Mouse (Mus musculus): ENCODE data around the gene Sec61b. TPM values are rescaled to one million over a fixed set of nuclear protein-coding genes. Genes with fewer than 3 reads are reported as not detected.

The Sec61b gene
- polyA plus RNA-seq (2016; fragmentation: Nextera tagmentation; extraction: Ambion mirVana), result 339 and 378 TPM in 2 replicates

DNA sequence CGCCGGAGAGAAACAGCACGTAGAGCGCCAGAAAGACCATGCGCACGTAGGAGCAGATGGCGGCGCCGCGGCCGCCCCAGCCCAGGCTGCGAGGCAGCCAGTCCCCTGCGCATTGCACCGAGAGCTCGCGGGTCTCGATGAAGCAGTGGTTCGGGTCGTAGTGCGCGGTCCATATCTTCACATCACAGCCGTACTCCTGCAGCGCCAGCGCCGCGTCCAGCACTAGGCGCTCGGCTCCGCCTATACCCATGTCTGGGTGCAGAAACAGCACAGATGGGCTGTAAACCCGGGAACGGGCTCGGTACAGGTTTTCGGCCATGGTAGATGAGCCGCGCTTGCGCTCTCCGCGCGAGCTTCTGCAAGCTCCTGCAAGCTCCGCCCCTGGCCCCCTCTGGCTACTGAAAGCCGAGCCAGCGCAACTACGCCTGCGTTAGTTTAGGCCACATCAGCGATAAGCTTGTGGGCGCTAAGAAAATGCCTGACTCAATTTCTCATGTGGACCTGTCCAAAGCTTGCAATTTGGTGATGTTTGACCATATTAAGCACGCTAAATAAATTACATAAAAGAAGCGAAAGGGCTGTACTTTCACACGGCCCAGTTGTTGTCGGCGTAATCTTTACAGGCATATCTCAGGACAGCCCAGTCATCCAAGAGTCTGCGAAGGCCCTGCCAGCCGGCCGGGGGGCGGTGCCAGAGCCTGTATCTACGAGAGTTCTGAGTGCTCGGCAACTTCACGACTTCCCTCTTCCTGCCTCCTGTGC, at the start of gene Sec61b, which contains the start of gene Alg2:
Sec61b (plus strand) TSS at position 691 of the 762 bp plus-strand sequence.
Alg2 (minus strand) TSS at position 366 of the 762 bp plus-strand sequence.
- Histone ChIP-seq H3K9me3 (replicated peaks) (0 out of 2 replicates have a peak, but pooled peaks cover 3% of the 10 kb centered on the region), H3K4me3 (peak within 1 kb of the TSS; percentile 82), H3K27me3 (ENCODE audit: low read depth, poor library complexity, severe bottlenecking) (no peaks in the 10 kb centered on the region), H3K4me1 (peaks cover 17% of the 10 kb centered on the region), H3K36me3 (peaks cover 65% of the 10 kb centered on the region), H3K27ac (replicated peaks) (peak within 1 kb of the TSS; percentile 94)
- WGBS, result 0% methylated on average over 58 of the region's 58 CpGs
- DNase-seq (ENCODE audit: low spot score), result peak; percentile 96

DNA sequence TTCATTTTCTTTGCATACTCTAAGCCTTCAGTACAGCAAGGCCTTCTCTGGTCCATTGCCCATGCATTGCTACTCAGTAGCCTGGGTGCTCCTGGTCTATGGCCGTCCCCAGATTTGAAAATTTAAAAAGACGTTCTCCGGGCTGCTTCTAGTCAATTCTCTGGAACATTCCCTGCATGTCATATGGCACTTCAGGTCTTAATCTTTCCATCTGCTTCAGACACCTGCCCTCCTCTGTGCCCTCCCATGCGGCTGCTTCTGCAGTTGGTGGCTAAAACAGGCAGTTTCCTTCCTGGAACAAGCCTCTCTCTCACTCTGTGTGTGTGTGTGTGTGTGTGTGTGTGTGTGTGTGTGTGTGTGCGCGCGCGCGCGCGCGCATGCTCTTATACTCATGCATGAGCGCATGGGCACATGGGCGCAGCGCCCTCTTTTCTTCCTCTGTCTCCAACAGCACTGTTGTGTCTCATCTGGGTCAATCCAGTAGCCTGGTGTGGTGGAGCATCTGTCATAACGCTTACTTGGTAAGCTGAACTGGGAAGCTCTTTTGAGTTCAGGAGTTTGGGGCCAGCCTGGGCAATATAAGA, 49.1 kb upstream of the Sec61b start:
- peaks cover 6% of the 10 kb centered on the region; the same call in 1 of the 2 replicates for H3K27me3 ChIP-seq (ENCODE audit: low read depth, poor library complexity, severe bottlenecking)
- no peaks in the 10 kb centered on the region for H3K9me3 ChIP-seq (replicated peaks)
- no peak overlapping the region for H3K27ac ChIP-seq (replicated peaks)
- WGBS, result 94% methylated on average over 16 of the region's 16 CpGs
- no peak for DNase-seq (ENCODE audit: low spot score)
- no peaks in the 10 kb centered on the region for H3K36me3 ChIP-seq
- H3K4me1 ChIP-seq, result peaks cover 24% of the 10 kb centered on the region
- no peak overlapping the region for H3K4me3 ChIP-seq

DNA sequence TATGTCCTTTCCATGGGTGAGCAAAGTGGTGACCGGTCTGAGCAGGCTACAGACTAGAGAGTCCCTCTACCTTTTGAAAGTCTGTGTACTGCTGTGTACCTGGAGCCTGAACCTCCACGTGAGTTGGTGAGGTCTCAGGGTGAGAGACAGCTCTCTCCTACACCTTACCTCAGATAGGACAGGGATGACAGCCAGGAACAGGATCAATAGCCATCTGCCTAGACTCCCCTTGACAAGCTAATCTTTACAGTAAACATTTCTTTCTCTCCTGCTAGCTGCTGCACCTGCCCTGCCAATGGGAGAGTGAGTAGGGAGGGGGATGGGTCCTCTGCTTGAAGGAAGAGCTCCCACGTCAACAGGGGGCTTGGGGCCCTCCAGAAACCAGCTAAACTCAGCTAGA, 46.9 kb upstream of the Sec61b start:
- peaks cover 9% of the 10 kb centered on the region for H3K4me1 ChIP-seq
- no peaks in the 10 kb centered on the region for H3K9me3 ChIP-seq (replicated peaks)
- H3K27ac ChIP-seq (replicated peaks), result no peak overlapping the region
- 67% methylated on average over 3 of the region's 3 CpGs for WGBS
- DNase-seq (ENCODE audit: low spot score), result no peak
- no peaks in the 10 kb centered on the region for H3K36me3 ChIP-seq
- no peak overlapping the region for H3K4me3 ChIP-seq
- peaks cover 2% of the 10 kb centered on the region; the same call in 1 of the 2 replicates for H3K27me3 ChIP-seq (ENCODE audit: low read depth, poor library complexity, severe bottlenecking)

- H3K27me3 ChIP-seq (ENCODE audit: low read depth, poor library complexity, severe bottlenecking), result no peaks in the 10 kb centered on the region
Observed at GRCm38 (mm10) chr4:47430557-47430956, 43.9 kb upstream of the Sec61b start.

DNA sequence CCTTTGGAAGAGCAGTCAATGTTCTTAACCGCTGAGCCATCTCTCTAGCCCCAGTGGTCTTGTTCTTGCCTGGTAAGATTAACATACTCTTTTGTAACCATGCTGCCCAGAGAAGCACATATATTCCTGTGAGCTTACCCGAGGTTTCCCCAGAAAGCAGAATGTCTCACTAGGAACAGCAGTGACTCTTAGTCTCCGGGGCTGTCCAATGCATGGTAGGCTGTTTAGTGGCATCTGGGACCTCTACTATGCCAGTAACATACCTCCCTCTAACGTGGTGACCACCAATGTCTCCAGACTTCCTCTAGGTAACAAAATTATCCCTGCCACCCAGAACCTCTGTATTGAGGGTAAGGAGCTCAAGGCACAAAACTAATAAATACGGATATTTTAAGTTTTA, 43.4 kb upstream of the Sec61b start:
- Histone ChIP-seq H3K27me3 (ENCODE audit: low read depth, poor library complexity, severe bottlenecking) (peaks cover 4% of the 10 kb centered on the region), H3K27ac (replicated peaks) (no peak overlapping the region), H3K36me3 (no peaks in the 10 kb centered on the region), H3K4me1 (peaks cover 17% of the 10 kb centered on the region), H3K4me3 (no peak overlapping the region), H3K9me3 (replicated peaks) (no peaks in the 10 kb centered on the region)
- no peak for DNase-seq (ENCODE audit: low spot score)
- 88% methylated on average over 5 of the region's 5 CpGs for WGBS

More at GRCm38 (mm10) chr4:47430557-47430956, 43.9 kb upstream of the Sec61b start:
- WGBS, result 84% methylated on average over 6 of the region's 6 CpGs
- Histone ChIP-seq H3K27ac (replicated peaks) (no peak overlapping the region), H3K36me3 (no peaks in the 10 kb centered on the region), H3K4me3 (no peak overlapping the region), H3K4me1 (peaks cover 15% of the 10 kb centered on the region), H3K9me3 (replicated peaks) (no peaks in the 10 kb centered on the region)
- no peak for DNase-seq (ENCODE audit: low spot score)

GRCm38 (mm10) chr4:47432766-47433165, 41.7 kb upstream of the Sec61b start:
- H3K9me3 ChIP-seq (replicated peaks), result no peaks in the 10 kb centered on the region
- H3K27ac ChIP-seq (replicated peaks), result no peak overlapping the region
- 90% methylated on average over 7 of the region's 7 CpGs for WGBS
- H3K27me3 ChIP-seq (ENCODE audit: low read depth, poor library complexity, severe bottlenecking), result peaks cover 17% of the 10 kb centered on the region
- no peak for DNase-seq (ENCODE audit: low spot score)
- H3K4me1 ChIP-seq, result peaks cover 28% of the 10 kb centered on the region
- H3K36me3 ChIP-seq, result no peaks in the 10 kb centered on the region
- no peak overlapping the region for H3K4me3 ChIP-seq

- peaks cover 20% of the 10 kb centered on the region for H3K27me3 ChIP-seq (ENCODE audit: low read depth, poor library complexity, severe bottlenecking)
- H3K4me3 ChIP-seq, result no peak overlapping the region
- no peaks in the 10 kb centered on the region for H3K9me3 ChIP-seq (replicated peaks)
- no peak for DNase-seq (ENCODE audit: low spot score)
- peaks cover 31% of the 10 kb centered on the region for H3K4me1 ChIP-seq
- H3K36me3 ChIP-seq, result no peaks in the 10 kb centered on the region
- 0 out of 2 replicates have a peak overlapping the region, but pooled peaks have one; percentile 6 for H3K27ac ChIP-seq (replicated peaks)
- 79% methylated on average over 12 of the region's 12 CpGs for WGBS
Observed at GRCm38 (mm10) chr4:47435131-47435530, 39.3 kb upstream of the Sec61b start.

DNA sequence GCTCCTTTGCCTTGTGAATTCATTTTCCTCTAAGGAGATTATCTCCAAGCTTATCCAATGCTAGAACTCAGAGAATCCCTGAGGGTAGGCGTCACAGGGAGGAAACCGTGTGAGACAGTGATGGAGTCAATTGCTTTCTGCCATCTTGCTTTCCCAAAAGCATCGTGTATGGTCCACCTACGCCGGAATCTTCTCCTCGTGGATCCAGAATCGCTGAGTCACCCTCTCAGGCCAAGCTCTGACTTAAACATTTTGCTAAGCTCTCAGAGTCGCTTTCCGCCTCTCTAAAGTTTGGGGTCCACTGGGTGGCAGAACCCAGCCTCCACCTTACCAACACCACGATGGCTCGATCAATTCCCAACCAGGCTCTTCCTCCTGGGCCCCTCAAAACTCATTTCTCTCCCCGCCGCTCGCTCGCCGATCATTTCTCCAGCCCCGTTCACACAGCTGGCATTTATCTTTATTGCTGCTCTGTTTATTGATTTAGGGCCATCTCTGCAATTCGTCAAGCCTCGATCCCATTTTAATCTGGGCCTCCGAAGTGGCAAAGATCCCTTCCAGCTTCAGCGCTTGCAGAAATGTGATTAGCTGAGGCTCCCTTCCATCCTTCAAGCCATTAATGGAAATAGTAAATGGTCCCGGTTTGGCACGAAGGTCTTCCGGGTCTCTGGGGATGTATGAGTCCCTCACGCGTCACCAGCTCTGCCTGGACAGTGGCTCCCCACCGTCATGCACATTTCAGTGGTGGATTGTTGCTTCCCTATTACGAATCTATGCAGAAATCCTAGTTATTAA, 38.7 kb upstream of the Sec61b start:
- H3K4me3 ChIP-seq, result no peak overlapping the region
- 84% methylated on average over 28 of the region's 28 CpGs for WGBS
- peaks cover 20% of the 10 kb centered on the region for H3K27me3 ChIP-seq (ENCODE audit: low read depth, poor library complexity, severe bottlenecking)
- peak; percentile 11 for DNase-seq (ENCODE audit: low spot score)
- H3K27ac ChIP-seq (replicated peaks), result no peak overlapping the region
- H3K36me3 ChIP-seq, result no peaks in the 10 kb centered on the region
- H3K4me1 ChIP-seq, result peaks cover 31% of the 10 kb centered on the region
- H3K9me3 ChIP-seq (replicated peaks), result no peaks in the 10 kb centered on the region

DNA sequence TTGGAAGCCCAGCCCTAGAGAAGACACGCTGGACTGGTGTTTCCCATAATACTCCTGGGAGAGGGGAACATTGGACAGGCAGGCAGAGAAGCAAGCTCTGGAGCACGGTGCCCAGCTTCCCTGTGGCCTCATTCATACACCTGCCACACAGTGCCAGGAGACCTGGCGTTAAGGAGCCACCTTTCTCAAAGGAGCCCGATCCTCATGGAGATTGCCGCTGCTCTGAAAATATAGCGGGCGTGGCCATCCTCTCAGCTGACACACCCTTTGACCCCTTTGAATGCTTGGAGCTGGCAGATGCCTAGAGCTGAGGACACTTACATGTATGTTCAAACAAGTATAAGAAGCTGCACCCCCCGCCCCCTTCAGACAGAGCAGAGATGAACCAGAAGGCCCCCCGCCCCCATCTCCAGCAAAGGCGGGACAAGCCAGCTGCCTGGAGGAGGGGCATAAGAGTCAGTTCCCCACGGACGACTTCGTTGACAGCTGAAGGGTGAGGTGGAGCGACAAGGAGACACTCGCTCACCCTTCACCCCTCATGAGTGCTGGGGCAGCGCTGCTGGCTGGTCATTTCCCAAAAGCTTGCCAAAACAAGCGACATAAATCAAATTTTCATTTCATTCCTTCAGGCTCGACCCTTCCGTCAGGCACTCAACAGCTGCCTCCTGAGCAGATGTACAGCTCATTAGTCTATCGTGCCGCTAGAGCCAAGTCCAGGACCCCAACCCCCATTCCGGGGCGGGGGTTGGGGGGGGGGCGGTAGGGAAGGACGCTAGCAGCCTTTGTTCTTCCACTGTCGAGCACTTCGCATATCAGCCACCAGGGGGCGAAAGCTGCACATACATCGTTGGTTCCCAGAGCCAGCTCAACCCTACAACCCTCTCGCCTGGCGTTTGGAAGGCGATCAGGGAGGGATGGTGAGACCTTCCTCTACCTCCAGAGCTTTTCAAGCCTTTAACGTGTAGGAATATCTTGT, 36.8 kb upstream of the Sec61b start:
- Histone ChIP-seq H3K27me3 (ENCODE audit: low read depth, poor library complexity, severe bottlenecking) (peaks cover 20% of the 10 kb centered on the region), H3K9me3 (replicated peaks) (no peaks in the 10 kb centered on the region), H3K36me3 (no peaks in the 10 kb centered on the region), H3K27ac (replicated peaks) (peak overlapping the region; percentile 92), H3K4me3 (peak overlapping the region; percentile 68), H3K4me1 (peaks cover 31% of the 10 kb centered on the region)
- peak; percentile 90 for DNase-seq (ENCODE audit: low spot score)
- WGBS, result under 1% methylated on average over 33 of the region's 33 CpGs

DNA sequence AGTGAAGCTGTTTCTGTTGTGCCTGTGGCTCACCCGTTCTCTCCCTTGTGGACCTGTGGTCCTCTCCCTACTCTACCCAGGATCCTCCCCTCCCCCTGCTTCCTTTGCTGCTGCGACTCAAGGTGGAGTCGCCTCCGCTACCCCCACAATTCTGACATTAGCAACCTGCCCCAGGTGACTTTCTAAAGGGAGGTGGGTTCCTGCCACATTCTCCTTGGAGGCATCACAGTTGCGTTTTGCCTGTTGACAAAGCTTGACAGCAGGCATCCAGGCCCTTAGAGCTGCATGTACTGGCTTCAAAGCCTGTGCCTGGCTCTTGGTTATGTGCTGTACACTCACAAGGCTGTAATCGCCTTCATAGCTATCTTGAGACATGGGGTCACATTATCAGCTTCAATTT, 35.5 kb upstream of the Sec61b start:
- peaks cover 20% of the 10 kb centered on the region for H3K27me3 ChIP-seq (ENCODE audit: low read depth, poor library complexity, severe bottlenecking)
- no peak overlapping the region for H3K4me3 ChIP-seq
- peak; percentile 9 for DNase-seq (ENCODE audit: low spot score)
- H3K36me3 ChIP-seq, result no peaks in the 10 kb centered on the region
- peaks cover 27% of the 10 kb centered on the region for H3K4me1 ChIP-seq
- 81% methylated on average over 6 of the region's 6 CpGs for WGBS
- no peak overlapping the region for H3K27ac ChIP-seq (replicated peaks)
- H3K9me3 ChIP-seq (replicated peaks), result no peaks in the 10 kb centered on the region

- no peak overlapping the region for H3K27ac ChIP-seq (replicated peaks)
- H3K36me3 ChIP-seq, result no peaks in the 10 kb centered on the region
- 89% methylated on average over 11 of the region's 11 CpGs for WGBS
- no peak for DNase-seq (ENCODE audit: low spot score)
- H3K9me3 ChIP-seq (replicated peaks), result no peaks in the 10 kb centered on the region
- H3K4me1 ChIP-seq, result peaks cover 16% of the 10 kb centered on the region
- peaks cover 17% of the 10 kb centered on the region for H3K27me3 ChIP-seq (ENCODE audit: low read depth, poor library complexity, severe bottlenecking)
- no peak overlapping the region for H3K4me3 ChIP-seq
Observed at GRCm38 (mm10) chr4:47440951-47441350, 33.5 kb upstream of the Sec61b start.

- H3K9me3 ChIP-seq (replicated peaks), result no peaks in the 10 kb centered on the region
- no peak overlapping the region for H3K27ac ChIP-seq (replicated peaks)
- DNase-seq (ENCODE audit: low spot score), result no peak
- H3K4me3 ChIP-seq, result no peak overlapping the region
- H3K36me3 ChIP-seq, result no peaks in the 10 kb centered on the region
- 85% methylated on average over 3 of the region's 3 CpGs for WGBS
- H3K4me1 ChIP-seq, result peaks cover 12% of the 10 kb centered on the region
- H3K27me3 ChIP-seq (ENCODE audit: low read depth, poor library complexity, severe bottlenecking), result no peaks in the 10 kb centered on the region
Observed at GRCm38 (mm10) chr4:47448526-47448925, 25.9 kb upstream of the Sec61b start.
